Mouse (Mus musculus) kidney, embryonic 14.5 days (tissue): ENCODE results near the gene Ubr1. TPM values are rescaled to one million over a fixed set of nuclear protein-coding genes. Genes with fewer than 3 reads are reported as not detected.

Source experiments
- ATAC-seq: fragments of 200-750 bp; cut with Nextera tagmentation; 2 replicates; pipeline ENCODE4 v1.8.0; 2017; ENCODE audit warnings: moderate number of reproducible peaks, mild to moderate bottlenecking, moderate TSS enrichment, moderate library complexity; ENCODE audit not compliant: low FRiP score, low TSS enrichment
- H3K27ac ChIP-seq: fragments of 300-500 bp; sonication (generic); 2 replicates; pipeline ENCODE4 v1.5.1; 2014; ENCODE audit warnings: low read depth, mild to moderate bottlenecking, low read length, moderate library complexity, mixed read lengths
- H3K27me3 ChIP-seq: fragments of 300-500 bp; sonication (generic); 2 replicates; pipeline ENCODE4 v1.6.1; 2014; ENCODE audit warnings: mild to moderate bottlenecking, low read length; ENCODE audit not compliant: control insufficient read depth, insufficient read depth
- H3K36me3 ChIP-seq: fragments of 300-500 bp; sonication (generic); 2 replicates; pipeline ENCODE4 v1.6.1; 2014; ENCODE audit warnings: low read length, mixed read lengths; ENCODE audit not compliant: control insufficient read depth, insufficient read depth
- H3K4me1 ChIP-seq: fragments of 300-500 bp; sonication (generic); 2 replicates; pipeline ENCODE4 v1.6.1; 2014; ENCODE audit warnings: low read length, mixed read lengths; ENCODE audit not compliant: control insufficient read depth, insufficient read depth
- H3K4me2 ChIP-seq: fragments of 300-500 bp; sonication (generic); replicated peaks from 2 replicates; pipeline ENCODE4 v1.6.1; 2014; ENCODE audit warnings: low read depth, mild to moderate bottlenecking, low read length
- H3K4me3 ChIP-seq: fragments of 300-500 bp; sonication (generic); 2 replicates; pipeline ENCODE4 v1.5.1; 2014; ENCODE audit warnings: mild to moderate bottlenecking, low read length
- H3K9ac ChIP-seq: fragments of 300-500 bp; sonication (generic); 2 replicates; pipeline ENCODE4 v1.6.1; 2014; ENCODE audit warnings: low read depth, mild to moderate bottlenecking, low read length, moderate library complexity
- H3K9me3 ChIP-seq: fragments of 300-500 bp; sonication (generic); 2 replicates; pipeline ENCODE4 v1.6.1; 2016; ENCODE audit warnings: low read length; ENCODE audit not compliant: control insufficient read depth
- WGBS: fragments of 180-500 bp; shearing (Covaris S2); extraction: QIAGEN DNeasy Blood & Tissue Kit; methylation state at CpG from one replicate; pipeline ENCODE4 v1.1.7; 2014; 5-methylcytosine and 5-hydroxymethylcytosine counted together
- polyA plus RNA-seq: library from polyadenylated mRNA; unstranded; fragments of >200 nt; fragmentation: Nextera tagmentation; extraction: Ambion mirVana; gene quantifications from 2 replicates; pipeline ENCODE4 v1.2.1, GENCODE M21; 2014

The Ubr1 gene
- polyA plus RNA-seq, 1 experiment from 2014 or later: 30.5 TPM

DNA sequence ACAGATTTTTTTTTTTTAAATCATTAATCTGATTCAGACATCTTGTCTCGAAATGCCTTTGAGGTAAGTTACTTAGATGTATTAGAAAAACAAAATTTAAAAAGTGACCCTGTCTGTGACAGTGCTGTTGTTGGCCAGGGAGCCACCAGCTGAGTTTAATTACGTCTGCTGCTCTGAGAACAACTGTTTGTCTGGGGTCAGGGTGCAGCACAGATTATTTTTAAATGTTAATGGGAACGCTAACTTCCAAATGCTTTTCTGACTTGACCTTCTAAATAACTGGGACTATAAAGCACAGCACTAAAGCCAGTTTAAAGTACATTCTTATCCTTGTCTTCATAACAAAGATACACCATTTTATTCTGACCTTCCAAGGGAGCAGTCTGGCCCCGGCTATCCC, 61.0 kb downstream of the Ubr1 start:
- Histone ChIP-seq H3K9ac (no peak overlapping the region), H3K9me3 (no peaks in the 10 kb centered on the region), H3K36me3 (peaks cover 37% of the 10 kb centered on the region), H3K27ac (no peak overlapping the region), H3K4me2 (no peak overlapping the region), H3K4me1 (no peaks in the 10 kb centered on the region), H3K27me3 (no peaks in the 10 kb centered on the region), H3K4me3 (no peak overlapping the region)
- no peak for ATAC-seq
- WGBS: 53% methylated on average over 4 of the region's 4 CpGs

DNA sequence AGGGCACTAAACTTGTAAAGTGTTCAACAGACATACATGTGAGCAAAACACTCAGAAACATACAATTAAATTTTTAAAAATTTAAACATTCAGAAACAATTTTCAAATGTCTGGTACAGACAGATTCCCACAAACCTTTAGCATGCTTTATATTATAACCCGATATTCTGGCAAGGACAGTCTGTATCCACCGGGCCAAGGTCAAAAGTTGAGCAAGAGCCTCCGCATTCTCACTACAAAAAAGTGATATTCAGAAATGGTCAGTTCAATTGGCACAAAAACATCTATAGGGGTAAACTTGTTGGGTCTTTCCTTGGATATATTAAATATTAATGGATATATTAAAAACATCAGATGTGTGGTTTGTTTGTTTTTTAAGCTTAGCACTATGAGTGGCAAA, 74.2 kb downstream of the Ubr1 start:
- Histone ChIP-seq H3K4me1 (no peaks in the 10 kb centered on the region), H3K27me3 (no peaks in the 10 kb centered on the region), H3K9me3 (no peaks in the 10 kb centered on the region), H3K4me3 (no peak overlapping the region), H3K4me2 (no peak overlapping the region), H3K27ac (no peak overlapping the region), H3K9ac (no peak overlapping the region), H3K36me3 (peaks cover 77% of the 10 kb centered on the region)
- no peak for ATAC-seq
- 96% methylated on average over 3 of the region's 3 CpGs for WGBS

GRCm38 (mm10) chr2:120887601-120888000, 82.9 kb downstream of the Ubr1 start:
- Histone ChIP-seq H3K9ac (no peak overlapping the region), H3K27me3 (no peaks in the 10 kb centered on the region), H3K9me3 (no peaks in the 10 kb centered on the region), H3K4me3 (no peak overlapping the region), H3K4me1 (no peaks in the 10 kb centered on the region), H3K27ac (no peak overlapping the region), H3K36me3 (peaks cover 58% of the 10 kb centered on the region), H3K4me2 (no peak overlapping the region)
- 94% methylated on average over 5 of the region's 5 CpGs for WGBS
- no peak for ATAC-seq

- WGBS: 86% methylated on average over 2 of the region's 2 CpGs
- Histone ChIP-seq H3K27ac (no peak overlapping the region), H3K36me3 (peaks cover 64% of the 10 kb centered on the region), H3K9ac (no peak overlapping the region), H3K4me1 (no peaks in the 10 kb centered on the region), H3K9me3 (no peaks in the 10 kb centered on the region), H3K4me2 (no peak overlapping the region), H3K27me3 (no peaks in the 10 kb centered on the region), H3K4me3 (no peak overlapping the region)
- ATAC-seq: no peak
Measured at GRCm38 (mm10) chr2:120873192-120873591, 97.3 kb downstream of the Ubr1 start.

DNA sequence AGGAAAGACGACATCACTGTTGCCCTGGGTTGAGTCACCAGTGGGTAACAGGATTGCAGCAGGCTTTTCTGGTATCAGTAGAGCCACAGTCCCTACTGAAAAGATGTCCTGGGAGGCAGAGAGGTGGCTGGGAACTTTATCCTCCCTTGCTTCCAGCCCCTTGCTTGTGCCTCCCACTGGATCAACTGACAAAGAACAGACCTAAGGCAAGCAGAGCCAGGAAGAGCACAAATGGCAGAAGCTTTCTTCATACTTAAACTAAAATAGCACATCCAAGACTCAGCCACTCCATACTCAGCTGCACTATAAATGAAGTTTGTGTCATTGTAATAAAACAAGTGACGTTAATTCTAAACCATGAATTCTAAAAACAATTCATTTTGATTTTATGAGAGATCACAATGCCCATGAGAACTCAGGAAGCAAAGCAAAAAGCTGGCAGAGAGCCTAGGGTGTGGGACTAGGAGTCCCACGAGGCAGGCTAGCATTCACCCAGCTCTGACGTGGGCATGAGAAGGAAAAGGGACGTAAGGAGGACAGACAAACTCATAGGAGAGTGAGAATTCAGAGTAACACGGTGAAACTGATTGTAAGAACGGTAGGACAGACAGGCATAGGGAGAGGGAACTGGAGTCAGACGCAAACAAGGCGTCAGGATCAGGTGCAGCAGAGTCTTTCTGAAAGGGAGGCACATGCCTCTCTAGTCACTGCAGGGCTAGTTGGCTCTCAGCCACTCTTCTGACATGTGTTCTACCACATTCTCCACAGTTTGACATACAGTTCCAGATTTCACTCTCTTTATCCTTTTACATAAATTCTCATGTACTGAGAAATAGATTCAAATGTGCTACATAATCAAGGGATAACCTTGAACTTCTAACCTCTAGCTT, 98.8 kb downstream of the Ubr1 start:
- no peak overlapping the region for H3K4me2 ChIP-seq
- ATAC-seq: no peak
- H3K27me3 ChIP-seq: no peaks in the 10 kb centered on the region
- no peak overlapping the region for H3K9ac ChIP-seq
- H3K4me1 ChIP-seq: no peaks in the 10 kb centered on the region
- no peaks in the 10 kb centered on the region for H3K9me3 ChIP-seq
- 84% methylated on average over 9 of the region's 9 CpGs for WGBS
- H3K27ac ChIP-seq: no peak overlapping the region
- H3K36me3 ChIP-seq: peaks cover 68% of the 10 kb centered on the region
- no peak overlapping the region for H3K4me3 ChIP-seq

GRCm38 (mm10) chr2:120867336-120867735, 103.2 kb downstream of the Ubr1 start:
- no peaks in the 10 kb centered on the region for H3K9me3 ChIP-seq
- no peaks in the 10 kb centered on the region for H3K4me1 ChIP-seq
- H3K27ac ChIP-seq: no peak overlapping the region
- no peak for ATAC-seq
- H3K4me3 ChIP-seq: no peak overlapping the region
- H3K9ac ChIP-seq: no peak overlapping the region
- WGBS: 94% methylated on average over 5 of the region's 5 CpGs
- no peaks in the 10 kb centered on the region for H3K27me3 ChIP-seq
- H3K4me2 ChIP-seq: no peak overlapping the region
- peaks cover 60% of the 10 kb centered on the region for H3K36me3 ChIP-seq

DNA sequence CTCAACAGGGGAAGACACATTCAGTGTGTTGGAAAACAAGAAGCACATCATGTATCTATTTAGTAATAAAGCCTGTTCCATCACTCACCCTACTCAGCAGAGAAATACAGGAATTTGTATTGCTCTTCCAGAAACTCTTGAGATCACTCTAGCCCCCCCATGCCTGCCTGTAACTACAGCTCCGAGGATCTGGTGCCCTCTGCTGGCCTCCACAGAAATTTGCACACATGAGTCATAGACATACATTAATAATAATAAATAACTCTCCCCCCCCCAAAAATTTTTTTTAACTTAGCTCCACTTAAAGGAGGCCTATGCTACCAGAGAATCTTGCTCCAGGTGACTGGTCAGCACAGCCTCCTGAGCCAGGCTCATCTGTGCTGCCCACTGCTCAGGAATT, 104.0 kb downstream of the Ubr1 start:
- H3K9ac ChIP-seq: no peak overlapping the region
- no peaks in the 10 kb centered on the region for H3K9me3 ChIP-seq
- no peak overlapping the region for H3K4me2 ChIP-seq
- ATAC-seq: no peak
- H3K4me1 ChIP-seq: no peaks in the 10 kb centered on the region
- 7% methylated on average over 1 of the region's 1 CpGs for WGBS
- H3K4me3 ChIP-seq: no peak overlapping the region
- H3K27me3 ChIP-seq: no peaks in the 10 kb centered on the region
- no peak overlapping the region for H3K27ac ChIP-seq
- H3K36me3 ChIP-seq: peaks cover 61% of the 10 kb centered on the region

DNA sequence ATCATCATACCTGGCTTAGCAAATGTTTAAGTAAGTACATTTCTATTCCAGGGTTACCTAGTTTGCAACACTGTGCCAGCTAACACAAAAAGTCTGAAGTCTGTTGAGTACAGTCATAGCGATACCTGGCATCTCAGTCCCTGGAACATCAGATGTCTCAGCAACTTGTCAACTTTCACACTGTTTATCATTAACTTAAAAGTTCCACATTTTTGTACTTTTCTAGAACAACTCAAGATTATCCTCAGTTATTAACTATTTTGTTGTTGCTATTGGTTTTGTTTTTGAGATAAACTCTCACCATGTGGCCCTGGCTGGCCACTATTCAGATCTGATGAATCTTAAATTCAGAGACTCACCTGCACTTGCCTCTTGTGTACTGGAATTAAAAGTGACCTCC, 107.1 kb downstream of the Ubr1 start:
- H3K27me3 ChIP-seq: no peaks in the 10 kb centered on the region
- H3K9me3 ChIP-seq: no peaks in the 10 kb centered on the region
- peaks cover 46% of the 10 kb centered on the region; the same call in 1 of the 2 replicates for H3K36me3 ChIP-seq
- 100% methylated on average over 1 of the region's 1 CpGs for WGBS
- no peak overlapping the region for H3K4me2 ChIP-seq
- no peaks in the 10 kb centered on the region for H3K4me1 ChIP-seq
- H3K9ac ChIP-seq: no peak overlapping the region
- H3K4me3 ChIP-seq: no peak overlapping the region
- no peak overlapping the region for H3K27ac ChIP-seq
- ATAC-seq: no peak

DNA sequence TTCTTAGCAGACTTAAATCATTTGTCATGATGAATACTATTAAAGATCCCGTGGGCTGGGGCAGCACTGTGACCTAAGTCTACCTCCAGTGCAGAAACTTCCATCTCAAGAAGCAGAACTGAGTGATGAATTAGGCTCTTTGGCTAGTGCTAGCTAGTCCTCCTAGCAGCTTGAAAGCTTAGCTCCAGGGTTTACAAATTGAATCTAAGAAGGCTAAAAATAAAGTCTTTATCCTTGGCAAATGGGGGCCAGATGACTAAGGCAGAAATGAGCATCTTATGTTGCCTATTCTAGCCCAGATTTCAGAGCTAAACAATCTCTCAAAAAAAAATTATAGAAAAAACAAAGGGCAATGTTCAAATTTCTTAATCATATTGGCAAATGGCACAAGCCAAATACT, 109.8 kb downstream of the Ubr1 start:
- H3K9me3 ChIP-seq: no peaks in the 10 kb centered on the region
- H3K9ac ChIP-seq: no peak overlapping the region
- no peak overlapping the region for H3K4me3 ChIP-seq
- H3K36me3 ChIP-seq: peaks cover 36% of the 10 kb centered on the region; the same call in 1 of the 2 replicates
- no peaks in the 10 kb centered on the region for H3K4me1 ChIP-seq
- no peak overlapping the region for H3K27ac ChIP-seq
- ATAC-seq: no peak
- no peak overlapping the region for H3K4me2 ChIP-seq
- 70% methylated on average over 1 of the region's 1 CpGs for whole genome bisulfite sequencing
- H3K27me3 ChIP-seq: no peaks in the 10 kb centered on the region
